Mouse (Mus musculus): ENCODE data around the gene Cacnb3.

Cacnb3 gene

DNA sequence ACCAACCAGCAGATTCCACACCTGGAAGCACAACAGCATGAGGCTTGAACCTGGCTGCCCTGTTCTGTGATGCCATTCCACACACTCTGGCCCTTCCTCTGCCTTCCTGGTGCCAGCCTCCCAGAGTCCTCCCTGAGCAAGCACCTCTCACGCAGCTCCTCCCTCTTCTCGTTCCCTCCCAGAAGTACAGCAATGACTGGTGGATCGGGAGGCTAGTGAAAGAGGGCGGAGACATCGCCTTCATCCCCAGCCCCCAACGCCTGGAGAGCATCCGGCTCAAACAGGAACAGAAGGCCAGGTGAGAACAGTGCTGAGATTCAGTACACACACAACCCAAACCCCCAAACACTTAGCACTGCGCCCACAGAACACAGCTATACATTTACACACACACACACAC is 9.5 kb downstream of the Cacnb3 start:
- peak; percentile 47 for DNase-seq

DNA sequence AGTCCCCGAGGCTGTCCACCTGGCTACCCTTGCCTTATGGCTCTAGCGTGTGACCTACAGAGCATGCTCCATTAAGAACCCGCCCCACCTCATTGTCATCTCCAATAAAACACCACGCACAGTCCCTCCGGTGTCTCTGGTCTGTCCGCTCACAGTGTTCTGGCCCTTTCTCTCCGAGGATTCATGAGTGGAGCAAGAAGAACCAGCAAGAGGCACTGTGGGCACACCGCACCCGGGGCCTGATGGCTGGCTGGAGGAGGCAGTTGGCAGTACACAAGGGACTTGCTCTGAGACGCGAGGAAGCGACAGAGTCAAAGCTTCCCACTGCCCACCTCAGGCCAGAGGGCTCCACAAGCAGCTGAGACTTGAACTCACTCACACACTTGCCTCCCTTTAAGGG is 13.8 kb downstream of the Cacnb3 start:
- DNase-seq = no peak

DNA sequence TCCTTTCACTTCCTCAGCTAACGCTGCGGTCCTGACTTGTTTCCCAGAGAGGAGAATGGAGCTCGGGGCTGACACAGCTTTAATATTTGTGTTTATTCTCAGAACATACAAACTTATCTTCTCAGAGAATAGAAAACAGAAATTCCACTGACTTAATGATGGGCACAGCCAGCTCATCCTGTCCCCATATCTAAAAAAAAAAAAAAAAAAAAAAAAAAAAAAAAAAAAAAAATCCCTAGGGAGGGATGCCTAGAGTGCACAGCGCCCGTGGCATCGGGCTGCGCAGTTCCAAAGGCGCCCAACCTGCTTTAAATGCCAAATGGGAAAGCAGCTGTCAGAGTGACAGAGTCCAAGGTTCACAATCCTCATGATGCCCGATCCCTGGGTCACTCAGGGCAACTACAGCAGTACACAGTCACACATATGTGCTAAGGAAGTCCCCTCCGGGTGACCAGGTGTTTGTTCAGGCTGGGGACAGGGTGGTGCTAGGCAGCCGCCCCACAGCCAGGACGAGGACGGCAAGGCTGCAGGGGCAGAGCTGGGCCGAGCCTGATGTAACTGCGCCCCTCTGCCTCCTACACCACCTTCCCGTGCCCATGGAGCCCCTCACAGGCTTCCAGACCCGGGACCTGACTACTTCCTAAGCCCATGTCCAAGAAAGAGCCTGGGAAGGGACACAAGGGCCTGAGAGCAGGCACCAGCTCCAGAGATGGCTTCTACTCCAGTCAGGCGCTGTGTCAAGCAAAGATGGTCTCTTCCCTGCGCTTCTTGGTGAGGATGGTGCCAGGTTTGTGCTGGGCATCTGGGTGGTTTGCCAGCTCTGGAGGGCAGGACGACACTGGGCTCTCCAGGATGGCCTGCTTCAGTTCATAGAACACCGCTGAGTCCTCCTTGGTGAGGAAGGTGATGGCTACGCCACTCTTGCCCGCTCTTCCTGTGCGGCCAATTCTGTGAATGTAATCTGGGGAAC is 14.7 kb downstream of the Cacnb3 start:
- peak; percentile 36 for DNase-seq

DNA sequence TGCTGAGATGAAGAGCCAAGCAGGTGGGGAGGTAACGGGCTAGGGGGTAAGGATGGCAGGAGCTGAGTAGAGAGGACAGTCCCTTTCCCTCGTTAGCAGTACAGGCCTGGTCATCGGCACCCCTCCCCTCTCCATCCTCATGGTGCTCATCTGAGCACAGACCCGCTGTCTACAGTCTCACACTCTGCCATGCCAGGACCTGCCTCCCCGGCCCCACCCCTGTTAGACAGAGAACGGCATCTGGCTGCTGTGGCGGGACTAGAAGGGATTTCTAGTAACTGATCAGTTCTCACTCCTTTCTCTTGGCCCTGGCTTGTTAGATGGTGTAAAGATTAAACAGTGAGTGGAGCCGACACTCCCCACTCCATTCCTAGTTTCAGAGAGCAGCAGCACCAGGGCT is 16.1 kb downstream of the Cacnb3 start:
- no peak for DNase-seq

DNA sequence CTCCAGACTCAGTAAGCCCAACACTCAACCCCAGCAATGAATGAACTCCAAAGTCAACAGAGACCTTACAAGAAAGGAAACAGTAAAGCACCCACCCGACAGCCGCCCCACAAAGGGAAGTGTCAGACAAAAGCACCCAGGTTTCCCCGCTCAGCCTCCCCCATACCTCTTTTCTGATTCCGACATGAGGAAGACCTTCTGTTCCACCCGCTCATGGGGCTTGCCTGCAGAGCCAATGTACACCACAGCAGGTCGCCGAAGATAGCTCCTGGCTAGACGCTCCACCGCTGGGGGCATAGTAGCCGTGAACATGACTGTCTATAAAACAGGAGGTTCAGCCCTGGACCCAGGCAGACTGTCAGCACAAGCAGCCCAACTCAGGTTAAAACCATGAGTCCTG is 16.7 kb downstream of the Cacnb3 start:
- no peak for DNase-seq

DNA sequence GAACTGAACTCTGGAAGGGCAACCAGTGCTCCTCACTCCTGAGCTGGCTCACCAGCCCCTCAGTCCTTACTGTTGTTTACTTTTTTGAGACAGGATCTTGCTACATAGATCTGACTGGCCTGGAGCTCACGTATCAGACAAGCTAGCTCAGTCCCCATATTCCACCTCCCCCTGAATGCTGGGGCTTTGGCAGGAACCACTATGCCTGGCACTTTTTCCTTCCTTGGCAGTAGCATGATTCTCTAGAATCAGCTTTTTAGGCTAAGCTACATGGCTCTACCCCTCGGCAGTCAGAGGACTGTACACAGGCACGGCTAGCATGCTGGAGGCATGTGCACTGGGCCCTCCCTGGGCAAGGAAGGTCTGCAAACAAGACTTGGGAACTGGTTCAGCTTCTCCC is 17.4 kb downstream of the Cacnb3 start:
- no peak for DNase-seq

DNA sequence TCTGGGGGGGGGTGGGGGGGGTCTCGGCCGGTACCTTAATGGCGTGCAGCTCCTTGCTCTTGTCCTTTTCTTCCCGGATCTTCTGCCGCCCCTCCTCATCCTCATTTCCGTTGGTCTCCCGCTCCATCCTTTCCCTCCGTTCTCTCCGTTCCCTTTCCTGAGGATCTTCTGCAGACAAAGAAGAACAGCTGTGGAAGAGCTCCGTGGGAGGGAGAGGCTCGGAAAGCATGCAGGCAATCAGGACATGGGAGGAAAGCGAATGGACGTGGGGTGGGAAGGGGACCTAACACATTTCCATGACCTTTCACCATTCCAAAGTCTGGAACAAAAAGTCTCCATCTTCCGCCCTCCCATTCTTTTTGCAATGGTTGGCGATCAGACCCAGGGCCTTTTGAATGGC is 20.8 kb downstream of the Cacnb3 start:
- no peak for DNase-seq

DNA sequence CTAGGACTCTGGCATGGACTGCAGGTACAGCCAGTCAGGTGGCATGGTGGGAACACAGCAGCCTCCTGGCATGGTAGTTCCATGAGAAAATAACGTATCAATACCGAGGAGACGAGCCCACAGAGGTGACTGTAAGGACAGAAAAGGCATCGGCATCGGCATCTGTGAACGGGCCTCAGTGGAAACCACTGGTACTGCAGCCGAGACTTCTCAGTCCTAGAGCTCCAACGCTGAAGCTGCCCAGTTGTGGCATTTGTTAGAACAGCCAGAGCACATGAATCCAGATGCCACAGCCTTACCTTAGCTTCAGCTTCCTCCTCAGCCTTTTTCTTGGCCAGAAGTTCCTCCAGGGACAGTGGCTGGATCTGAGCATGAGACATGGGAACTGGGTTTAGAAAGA is 21.5 kb downstream of the Cacnb3 start:
- no peak for DNase-seq

DNA sequence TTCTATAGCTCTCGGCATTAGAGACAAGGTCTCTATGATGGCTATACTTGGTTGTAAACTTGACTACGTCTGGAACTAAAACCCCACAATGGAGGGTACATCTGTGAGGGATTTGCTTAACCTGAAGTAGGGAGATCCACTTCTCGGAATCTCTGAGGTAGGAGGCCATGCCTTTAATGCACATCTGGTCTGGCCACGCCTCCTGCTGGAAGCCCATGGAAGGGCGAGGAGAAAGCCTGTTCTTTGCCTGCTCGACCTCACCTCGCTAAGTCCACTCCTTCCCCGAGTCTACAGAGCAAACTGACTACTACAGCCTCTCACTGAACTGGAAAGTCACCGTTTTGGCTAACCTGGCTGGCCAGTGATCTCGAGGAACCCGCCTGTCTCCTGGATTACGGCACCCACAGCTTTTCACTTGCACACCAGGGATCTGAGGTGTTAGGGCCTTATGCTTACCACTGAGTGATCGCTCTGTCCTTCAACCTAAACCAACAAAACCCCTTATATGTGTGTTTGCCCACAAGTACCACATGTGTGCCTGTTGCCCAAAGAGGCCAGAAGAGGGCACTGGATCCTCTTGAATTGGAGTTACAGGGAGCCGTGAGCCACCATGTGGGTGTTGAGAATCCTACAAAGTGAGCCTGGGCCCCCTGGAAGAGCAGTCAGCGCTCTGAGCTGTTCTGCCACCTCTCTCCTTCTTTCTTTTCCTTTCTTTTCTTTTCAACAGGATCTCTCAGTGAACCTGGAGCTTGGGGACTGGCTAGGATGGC is 26.5 kb downstream of the Cacnb3 start:
- DNase-seq = no peak

DNA sequence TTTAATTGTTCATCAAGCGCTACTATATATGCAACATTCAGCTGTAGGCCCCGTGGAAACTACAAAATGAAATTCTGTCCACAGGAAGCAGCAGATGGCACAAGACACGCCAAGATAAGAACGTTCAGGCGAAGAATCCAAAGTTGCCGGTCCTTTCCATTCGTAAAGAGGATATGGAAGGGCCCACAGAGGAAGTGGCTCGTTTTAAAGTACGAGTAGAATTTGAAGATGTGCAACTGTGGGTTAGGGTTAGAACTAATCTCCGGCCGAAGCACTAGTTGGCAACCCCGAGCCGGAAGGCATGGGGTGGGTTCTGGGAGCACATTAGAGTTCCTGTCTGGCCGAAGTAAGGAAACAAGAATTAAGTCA is 31.5 kb downstream of the Cacnb3 start:
- no peak for DNase-seq

DNA sequence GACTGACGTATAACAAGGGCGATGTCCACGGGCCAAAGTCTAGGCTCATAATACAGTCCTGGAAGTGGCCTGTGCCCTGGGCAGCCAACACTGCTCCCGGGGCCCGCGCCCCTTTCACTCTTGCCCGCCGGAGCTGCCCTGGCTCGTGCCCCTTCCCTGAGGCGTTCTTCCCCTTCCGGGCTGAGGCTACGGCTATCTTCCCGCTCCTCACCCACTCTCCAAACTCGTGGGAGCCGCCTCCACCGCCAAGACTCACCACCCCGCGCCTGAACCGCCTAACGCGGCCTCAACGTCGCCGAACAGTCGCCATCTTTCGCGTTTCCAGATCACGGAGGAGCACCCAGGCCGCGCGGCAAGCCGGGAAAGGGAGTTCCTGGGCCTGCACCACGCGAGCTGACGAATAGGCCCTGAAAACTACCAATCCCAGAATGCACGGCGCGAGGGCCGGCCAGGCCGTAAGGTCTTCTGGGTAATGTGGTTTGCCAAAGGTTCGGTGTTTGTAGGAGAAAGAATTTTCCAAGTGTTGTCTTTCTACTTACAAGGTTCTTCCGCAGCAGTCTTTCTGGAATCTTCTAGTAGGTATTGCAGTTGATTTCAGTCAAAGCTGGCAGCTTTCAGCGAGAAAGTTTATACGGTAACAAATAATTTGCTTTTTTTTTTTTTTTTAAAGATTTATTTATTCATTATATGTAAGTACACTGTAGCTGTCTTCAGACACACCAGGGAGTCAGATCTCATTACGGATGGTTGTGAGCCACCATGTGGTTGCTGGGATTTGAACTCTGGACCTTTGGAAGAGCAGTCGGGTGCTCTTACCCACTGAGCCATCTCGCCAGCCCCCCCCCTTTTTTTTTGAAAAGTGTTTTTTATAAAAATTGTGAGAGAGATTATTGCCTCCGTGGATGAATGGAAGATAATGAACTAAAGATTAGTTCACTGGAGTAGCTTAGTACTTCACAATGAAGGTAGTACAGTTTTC is 32.2 kb downstream of the Cacnb3 start, which contains the start of gene Ddx23:
Gene Ddx23, minus strand, starts transcription at position 328 of the 979 bp plus-strand sequence.
- peak; percentile 95 for DNase-seq

DNA sequence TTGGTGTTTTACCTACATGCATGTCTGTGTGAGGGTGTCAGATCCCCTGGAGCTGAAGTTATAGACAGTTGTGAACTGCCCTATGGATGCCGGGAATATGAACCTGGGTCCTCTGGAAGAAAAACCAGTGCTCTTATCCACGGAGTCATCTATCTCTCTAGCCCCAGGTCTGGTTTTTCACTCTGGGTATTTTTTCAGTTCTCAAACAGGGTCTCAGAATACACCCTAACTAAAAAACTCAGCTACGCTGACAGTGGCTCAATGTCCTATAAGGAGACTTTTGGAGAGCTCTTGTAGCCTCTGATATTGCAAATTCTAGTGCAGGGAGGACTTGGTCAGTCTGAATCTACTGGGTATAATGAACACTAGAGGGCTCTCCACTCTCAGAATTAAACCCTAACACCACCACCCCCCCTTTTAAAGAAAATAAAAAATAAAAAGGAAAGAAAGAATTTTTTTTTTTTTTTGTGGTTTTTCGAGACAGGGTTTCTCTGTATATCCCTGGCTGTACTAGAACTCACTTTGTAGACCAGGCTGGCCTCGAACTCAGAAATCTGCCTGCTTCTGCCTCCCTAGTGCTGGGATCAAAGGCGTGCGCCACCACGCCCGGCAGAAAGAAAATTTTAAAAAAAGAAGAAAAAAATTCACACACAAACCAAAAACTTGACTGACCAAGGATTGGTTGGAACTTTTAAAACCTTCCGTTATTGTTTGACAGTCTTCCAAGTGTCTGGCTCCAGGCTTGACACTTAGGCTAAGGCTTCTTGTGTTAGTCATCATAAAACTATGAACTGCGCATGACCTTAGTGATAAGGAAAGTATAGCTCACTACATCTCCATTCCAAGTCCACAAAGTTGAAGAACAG is 33.6 kb downstream of the Cacnb3 start:
- no peak for DNase-seq

DNA sequence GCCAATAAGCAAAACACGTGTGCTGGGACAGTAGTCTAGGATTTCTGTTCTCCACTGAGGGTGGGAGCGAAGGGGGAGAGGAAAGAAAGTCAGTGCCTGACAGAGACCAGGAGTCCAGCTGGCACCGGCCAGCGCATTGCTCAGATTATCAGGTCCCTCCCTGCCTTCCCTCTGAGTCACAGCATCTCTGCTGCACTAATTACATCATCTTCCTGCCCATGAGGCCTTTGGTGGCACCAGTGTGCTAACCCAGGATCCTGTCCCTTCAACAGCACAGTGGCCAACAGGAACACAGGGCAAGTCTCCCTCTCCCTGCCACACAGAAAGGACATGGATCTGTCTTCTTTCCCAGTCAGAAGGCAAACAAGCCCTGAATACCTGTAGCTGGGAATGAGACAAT is 42.0 kb downstream of the Cacnb3 start:
- no peak for DNase-seq

DNA sequence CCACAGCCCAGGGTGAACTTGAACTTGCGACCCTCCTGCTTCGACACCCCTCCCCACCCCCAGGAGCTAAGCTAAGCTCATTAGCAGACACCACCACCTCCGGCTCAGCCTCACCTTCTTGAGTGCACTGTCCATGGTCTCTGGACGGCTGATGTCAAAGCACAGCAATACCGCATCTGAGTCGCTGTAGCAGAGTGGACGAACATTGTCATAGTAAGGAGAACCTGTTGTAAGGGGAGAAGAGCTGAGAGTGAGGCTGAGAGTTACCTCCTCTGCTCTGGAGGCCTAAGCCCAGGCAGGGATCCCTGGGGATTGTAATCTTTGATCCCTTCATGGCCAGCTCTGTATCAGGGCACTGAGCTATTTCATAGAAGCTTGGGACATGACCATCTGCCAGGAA is 43.1 kb downstream of the Cacnb3 start:
- no peak for DNase-seq

DNA sequence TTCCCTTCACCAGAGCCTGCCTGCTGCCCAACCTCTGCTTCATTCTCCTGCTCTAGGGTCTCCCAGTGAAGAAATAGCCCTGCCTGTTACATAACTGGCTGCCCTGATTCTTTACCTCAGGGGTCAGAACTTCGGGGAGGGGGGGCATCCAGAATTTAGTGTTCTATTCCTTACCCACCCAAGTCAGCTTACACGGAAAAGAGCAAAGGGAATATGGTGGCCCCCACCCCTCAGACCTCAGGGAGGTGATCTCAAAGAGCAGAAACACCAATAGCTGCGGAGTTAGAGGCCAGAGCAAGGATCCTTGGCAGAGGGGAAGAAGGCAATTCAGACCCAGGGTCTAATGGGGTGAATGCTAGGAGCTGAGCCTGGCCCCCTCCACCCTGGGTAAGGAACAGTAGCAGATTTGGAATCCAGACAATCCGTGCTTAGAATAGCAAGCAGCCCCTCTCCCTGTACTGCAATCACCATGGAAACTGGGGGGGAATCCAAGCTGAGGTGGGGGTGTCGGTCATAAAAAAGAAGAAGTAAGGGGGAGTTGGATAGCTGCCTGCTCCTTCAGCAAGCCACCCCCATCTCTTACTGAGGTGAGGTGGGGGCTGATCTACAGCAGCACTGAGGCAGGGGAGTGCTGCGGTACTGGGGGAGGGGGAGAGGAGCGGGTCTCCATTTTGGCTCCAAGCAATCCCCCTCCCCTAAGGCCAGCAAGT is 43.8 kb downstream of the Cacnb3 start:
- DNase-seq = no peak

DNA sequence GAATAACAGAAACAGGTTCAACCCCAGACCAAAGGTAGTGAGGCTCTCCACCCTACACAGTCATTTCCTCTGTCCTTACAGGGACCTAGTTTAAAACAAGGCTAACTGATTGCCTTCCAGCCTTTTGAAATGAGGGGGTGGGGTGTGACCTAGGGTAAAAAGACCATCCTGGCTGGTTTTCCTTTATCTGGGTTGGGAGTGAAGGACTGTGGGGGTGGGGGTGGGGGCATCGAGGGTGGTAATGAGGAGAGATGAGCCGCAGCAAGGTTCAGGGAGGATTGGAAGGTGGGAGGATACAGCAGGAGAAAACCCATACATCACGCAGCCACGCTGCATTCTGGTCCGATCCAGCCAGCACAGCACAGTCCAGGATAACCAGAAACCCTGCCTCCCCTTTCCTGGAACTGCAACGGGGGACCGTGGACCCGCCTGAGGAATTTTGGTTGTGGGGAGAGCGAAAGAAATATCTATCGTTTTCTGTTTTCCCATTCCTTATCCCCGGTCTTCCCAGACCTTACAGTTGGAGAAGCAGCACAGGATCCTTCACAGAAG is 44.4 kb downstream of the Cacnb3 start:
- DNase-seq = no peak

DNA sequence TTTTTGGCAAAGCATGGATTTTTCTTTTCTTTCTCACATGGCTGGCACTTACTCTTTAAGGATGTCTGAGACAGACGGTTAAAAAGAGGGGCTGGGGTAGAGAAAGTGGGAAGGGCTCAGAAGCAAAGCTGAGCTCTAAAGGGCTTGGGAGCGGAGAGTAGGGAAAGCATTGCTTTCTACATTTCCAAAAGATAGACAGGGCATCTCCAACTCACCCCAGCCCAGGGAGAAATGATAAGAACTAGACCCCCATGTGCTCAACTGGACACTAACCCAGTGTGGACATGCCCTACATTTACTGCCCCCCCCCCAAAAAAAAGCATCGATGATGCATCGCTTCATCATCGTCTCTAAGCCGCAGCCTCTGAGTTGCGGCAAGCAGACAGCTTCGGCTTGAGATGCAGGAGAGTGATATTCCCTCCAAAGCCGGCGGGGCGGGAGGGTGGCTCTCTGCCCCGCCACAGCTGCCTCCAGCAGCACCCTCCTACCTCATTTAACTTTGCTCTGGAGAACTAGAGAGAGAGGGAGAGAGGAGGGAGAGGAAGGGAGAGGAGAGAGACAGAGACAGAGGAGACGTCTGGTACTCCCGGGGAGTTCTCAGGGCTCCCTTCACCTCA is 45.1 kb downstream of the Cacnb3 start:
- DNase-seq = no peak

DNA sequence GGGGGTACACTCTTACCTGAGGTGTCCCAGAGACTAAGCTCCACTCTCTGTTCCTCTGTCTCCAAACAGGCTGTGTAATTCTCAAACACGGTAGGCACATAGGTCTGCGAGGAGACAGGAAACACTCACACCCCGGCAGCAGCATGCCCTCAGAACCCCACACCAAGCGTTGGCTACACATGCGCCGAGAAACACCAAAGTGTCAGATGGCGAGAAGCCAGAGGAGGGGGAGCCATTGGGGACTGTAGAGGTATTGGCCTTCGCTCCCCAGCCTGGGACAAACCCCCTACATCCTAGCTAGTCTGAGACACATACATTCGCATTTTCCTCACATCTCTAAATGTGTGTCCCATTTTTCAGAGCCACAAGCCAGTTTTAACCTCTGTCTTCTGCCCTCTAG is 45.8 kb downstream of the Cacnb3 start:
- DNase-seq = peak; percentile 32

DNA sequence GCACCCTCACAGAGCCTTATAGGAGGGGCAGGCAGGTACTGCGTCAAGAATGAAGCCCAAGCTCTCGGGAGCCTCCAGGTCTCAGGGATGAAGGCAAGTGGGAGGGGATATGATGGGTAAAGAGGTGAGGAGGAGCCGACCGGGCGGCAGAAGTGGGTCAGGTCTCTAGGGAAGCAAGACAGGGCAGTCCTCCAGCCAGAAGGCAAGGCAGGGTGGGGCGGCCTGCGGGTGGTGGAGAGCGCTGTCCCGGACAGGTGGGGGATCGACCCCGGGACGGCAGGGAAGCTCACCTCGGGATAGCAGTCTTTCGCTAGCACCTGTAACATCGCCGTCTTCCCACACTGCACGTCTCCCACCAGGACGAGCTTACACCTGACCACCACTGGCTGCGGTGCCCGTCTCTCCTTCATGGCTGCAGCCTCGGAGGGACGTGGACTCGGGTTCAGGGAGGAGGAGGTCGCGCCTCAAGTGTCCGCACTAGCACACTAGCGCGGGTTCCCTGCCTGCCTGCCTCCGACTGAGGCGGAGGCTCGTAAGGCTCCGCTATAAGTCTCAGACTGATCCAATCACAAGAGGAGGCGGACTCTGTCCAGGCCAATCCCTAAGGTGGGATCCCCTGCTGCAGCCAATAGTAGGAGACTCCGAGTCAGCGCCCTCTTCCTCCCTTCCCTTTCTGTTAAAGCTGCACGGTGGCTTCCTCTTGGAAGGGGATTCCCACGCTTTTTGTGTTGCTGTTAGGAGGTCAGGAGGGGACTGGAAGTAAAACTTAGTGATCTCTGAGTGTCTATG is 46.5 kb downstream of the Cacnb3 start, which contains the start of gene Rnd1:
Gene Rnd1, minus strand, starts transcription at position 522 of the 789 bp plus-strand sequence.
- DNase-seq = peak; percentile 88

Measured in kidney, adult 18-20 months (tissue).